Mouse (Mus musculus) lung, embryonic 15.5 days (tissue): ENCODE measurements around the gene Ethe1. TPM values are rescaled to one million over a fixed set of nuclear protein-coding genes. Genes with fewer than 3 reads are reported as not detected.

Source experiments
- ATAC-seq: fragments of 200-750 bp; cut with Nextera tagmentation; 2 replicates; pipeline ENCODE4 v1.8.0; 2017; ENCODE audit warnings: moderate number of reproducible peaks, borderline replicate concordance; ENCODE audit not compliant: low FRiP score, low TSS enrichment; ENCODE audit errors: extremely low read depth
- H3K27ac ChIP-seq: fragments of 300-500 bp; sonication (generic); 2 replicates; pipeline ENCODE4 v1.5.1; 2015; ENCODE audit warnings: moderate library complexity, mild to moderate bottlenecking, inconsistent platforms
- H3K27me3 ChIP-seq: fragments of 300-500 bp; sonication (generic); 2 replicates; pipeline ENCODE4 v1.6.1; 2015; ENCODE audit warnings: inconsistent platforms
- H3K36me3 ChIP-seq: fragments of 300-500 bp; sonication (generic); 2 replicates; pipeline ENCODE4 v1.6.1; 2015; ENCODE audit warnings: inconsistent platforms
- H3K4me1 ChIP-seq: fragments of 300-500 bp; sonication (generic); 2 replicates; pipeline ENCODE4 v1.6.1; 2015; ENCODE audit warnings: inconsistent platforms
- H3K4me2 ChIP-seq: fragments of 300-500 bp; sonication (generic); 2 replicates; pipeline ENCODE4 v1.6.1; 2015; ENCODE audit warnings: inconsistent platforms, mild to moderate bottlenecking, moderate library complexity
- H3K4me3 ChIP-seq: fragments of 300-500 bp; sonication (generic); 2 replicates; pipeline ENCODE4 v1.5.1; 2015; ENCODE audit warnings: mild to moderate bottlenecking, inconsistent platforms
- H3K9ac ChIP-seq: fragments of 300-500 bp; sonication (generic); 2 replicates; pipeline ENCODE4 v1.6.1; 2015; ENCODE audit warnings: inconsistent platforms
- H3K9me3 ChIP-seq: fragments of 300-500 bp; sonication (generic); 2 replicates; pipeline ENCODE4 v1.6.1; 2016; ENCODE audit warnings: inconsistent platforms
- WGBS: fragments of 180-500 bp; shearing (Covaris S2); methylation state at CpG from one replicate; pipeline ENCODE4 v1.1.7; 2015; 5-methylcytosine and 5-hydroxymethylcytosine counted together
- polyA plus RNA-seq: library from polyadenylated mRNA; unstranded; fragments of >200 nt; fragmentation: Nextera tagmentation; extraction: Ambion mirVana; gene quantifications from 2 replicates; pipeline ENCODE4 v1.2.1, GENCODE M21; 2015

The Ethe1 gene
- polyA plus RNA-seq: 23.8 and 24.2 TPM in 2 replicates

DNA sequence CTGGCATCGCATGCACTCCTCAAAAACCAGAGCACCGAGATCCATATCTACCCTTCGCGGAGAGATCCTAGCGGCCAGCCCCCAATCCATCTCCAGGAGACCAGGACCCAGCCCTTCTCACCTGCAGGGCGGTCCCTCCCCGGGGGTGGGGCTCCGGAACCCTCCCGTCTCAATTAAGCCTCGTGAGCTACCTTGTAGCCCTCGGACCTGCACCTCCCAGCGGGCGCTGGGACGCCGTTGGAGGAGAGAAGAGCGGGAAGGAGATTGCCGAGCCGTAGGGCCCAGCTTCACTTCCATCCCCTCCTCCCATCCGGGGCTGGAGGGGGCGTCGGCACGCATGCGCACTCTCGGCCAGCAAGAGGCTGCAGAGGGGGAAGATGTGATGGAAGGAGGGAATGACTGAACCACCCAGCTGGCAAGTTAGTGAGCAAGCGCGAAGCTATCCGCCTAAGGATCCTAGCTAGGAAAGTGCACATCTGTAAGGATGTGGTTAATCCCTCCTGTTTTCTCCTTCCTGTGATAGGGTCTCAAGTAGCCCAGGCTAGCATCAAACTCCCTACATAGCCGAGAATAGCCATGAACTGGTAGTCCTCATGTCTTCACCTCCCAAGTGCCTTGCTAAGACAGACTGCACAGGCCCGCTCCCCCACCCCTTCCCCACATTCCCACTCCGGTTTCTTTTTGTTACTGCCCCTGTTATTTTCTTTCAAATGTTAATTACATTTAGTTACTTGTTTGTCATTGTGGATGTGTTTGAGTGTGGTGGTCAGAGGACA lies at the start of gene Ethe1, which contains the start of gene Zfp575:
Ethe1 (plus strand) TSS at position 214 of the 776 bp plus-strand sequence.
Zfp575 (minus strand) TSS at position 312 of the 776 bp plus-strand sequence.
- Histone ChIP-seq H3K4me3 (peak within 1 kb of the TSS; percentile 51), H3K27ac (no peak within 1 kb of the TSS), H3K9me3 (no peaks in the 10 kb centered on the region), H3K36me3 (no peaks in the 10 kb centered on the region), H3K27me3 (peaks cover 30% of the 10 kb centered on the region), H3K4me2 (peak within 1 kb of the TSS; percentile 72), H3K9ac (peak within 1 kb of the TSS; percentile 55), H3K4me1 (peaks cover 14% of the 10 kb centered on the region)
- ATAC-seq: peak; percentile 48
- 7% methylated on average over 30 of the region's 30 CpGs for WGBS

- no peak overlapping the region for H3K4me3 ChIP-seq
- H3K4me2 ChIP-seq: no peak overlapping the region
- H3K9ac ChIP-seq: no peak overlapping the region
- H3K27me3 ChIP-seq: no peaks in the 10 kb centered on the region
- no peaks in the 10 kb centered on the region for H3K9me3 ChIP-seq
- no peaks in the 10 kb centered on the region for H3K4me1 ChIP-seq
- H3K36me3 ChIP-seq: peaks cover 28% of the 10 kb centered on the region
- no peak for ATAC-seq
- H3K27ac ChIP-seq: no peak overlapping the region
- WGBS: 77% methylated on average over 5 of the region's 5 CpGs
These were observed 49.8 kb upstream of the Ethe1 start for GRCm38 (mm10) chr7:24537591-24537990.

GRCm38 (mm10) chr7:24538154-24538553 lies 49.2 kb upstream of the Ethe1 start:
- H3K36me3 ChIP-seq: peaks cover 26% of the 10 kb centered on the region
- no peak for ATAC-seq
- H3K27me3 ChIP-seq: no peaks in the 10 kb centered on the region
- no peak overlapping the region for H3K4me3 ChIP-seq
- no peak overlapping the region for H3K4me2 ChIP-seq
- H3K9ac ChIP-seq: no peak overlapping the region
- WGBS: 36% methylated on average over 5 of the region's 5 CpGs
- no peaks in the 10 kb centered on the region for H3K4me1 ChIP-seq
- no peaks in the 10 kb centered on the region for H3K9me3 ChIP-seq
- no peak overlapping the region for H3K27ac ChIP-seq

DNA sequence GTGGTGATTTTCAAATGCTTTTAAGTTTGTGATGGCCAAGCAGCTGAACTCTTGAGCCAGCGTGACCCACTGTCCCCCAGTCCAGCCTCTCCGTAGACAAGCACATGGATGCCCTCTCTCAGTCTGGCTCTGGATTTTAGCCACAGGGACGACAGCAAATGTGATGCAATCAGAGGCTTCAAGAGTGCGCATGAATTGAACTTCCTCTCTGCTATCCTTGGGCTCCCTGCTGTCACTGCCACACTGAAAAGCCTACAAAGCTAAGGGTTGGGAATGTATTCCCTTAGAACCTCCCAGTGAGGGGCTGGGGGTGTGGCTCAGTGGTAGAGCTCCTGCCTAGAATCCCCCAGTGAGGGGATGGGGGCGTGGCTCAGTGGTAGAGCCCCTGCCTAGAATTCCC lies 48.6 kb upstream of the Ethe1 start:
- H3K9ac ChIP-seq: no peak overlapping the region
- no peak overlapping the region for H3K4me2 ChIP-seq
- H3K4me1 ChIP-seq: no peaks in the 10 kb centered on the region
- H3K27me3 ChIP-seq: no peaks in the 10 kb centered on the region
- no peak for ATAC-seq
- no peak overlapping the region for H3K4me3 ChIP-seq
- 78% methylated on average over 5 of the region's 5 CpGs for WGBS
- no peaks in the 10 kb centered on the region for H3K9me3 ChIP-seq
- peaks cover 21% of the 10 kb centered on the region for H3K36me3 ChIP-seq
- H3K27ac ChIP-seq: no peak overlapping the region

GRCm38 (mm10) chr7:24539686-24540085 lies 47.7 kb upstream of the Ethe1 start:
- ATAC-seq: no peak
- WGBS: 89% methylated on average over 4 of the region's 4 CpGs

GRCm38 (mm10) chr7:24544506-24544905 lies 42.8 kb upstream of the Ethe1 start:
- Histone ChIP-seq H3K4me2 (no peak overlapping the region), H3K4me1 (peaks cover 18% of the 10 kb centered on the region), H3K4me3 (no peak overlapping the region), H3K9me3 (no peaks in the 10 kb centered on the region), H3K9ac (no peak overlapping the region), H3K27ac (no peak overlapping the region), H3K27me3 (no peaks in the 10 kb centered on the region), H3K36me3 (peaks cover 11% of the 10 kb centered on the region)
- 76% methylated on average over 2 of the region's 2 CpGs for WGBS
- ATAC-seq: no peak

More at GRCm38 (mm10) chr7:24539686-24540085, 47.7 kb upstream of the Ethe1 start:
- Histone ChIP-seq H3K36me3 (peaks cover 11% of the 10 kb centered on the region), H3K9ac (no peak overlapping the region), H3K4me1 (no peaks in the 10 kb centered on the region), H3K27me3 (no peaks in the 10 kb centered on the region), H3K9me3 (no peaks in the 10 kb centered on the region), H3K27ac (no peak overlapping the region), H3K4me3 (no peak overlapping the region), H3K4me2 (no peak overlapping the region)

DNA sequence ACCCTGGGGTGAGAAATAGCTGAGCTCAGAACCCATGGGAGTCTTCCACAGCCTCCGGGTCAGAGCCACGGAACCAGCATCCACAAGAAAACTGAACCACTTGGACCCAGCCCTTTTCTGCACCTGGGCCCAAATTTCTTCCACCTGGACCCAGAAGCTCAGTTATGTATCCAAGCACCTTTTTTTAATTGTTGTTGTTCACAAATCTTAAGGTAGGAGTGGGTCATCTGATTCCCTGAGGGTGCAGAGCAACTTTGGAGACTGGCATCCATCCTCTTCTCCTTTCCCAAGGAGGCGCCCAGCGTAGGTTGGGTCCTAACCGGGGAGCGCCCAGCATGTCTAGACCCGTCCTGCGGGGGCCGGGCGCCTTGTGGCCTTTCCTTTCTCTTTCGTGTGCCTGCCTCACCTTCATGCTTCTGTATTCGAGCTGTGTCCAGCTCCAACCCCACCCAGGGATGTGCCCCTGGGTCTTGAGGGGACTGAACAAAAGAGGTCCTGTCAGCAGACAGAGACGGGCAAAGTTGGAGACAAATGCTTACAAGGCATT lies 41.2 kb upstream of the Ethe1 start, which contains the start of the genes Pinlyp and Xrcc1:
Pinlyp (minus strand) TSS at position 51 of the 547 bp plus-strand sequence.
Xrcc1 (plus strand) TSS at position 222 of the 547 bp plus-strand sequence.
- H3K27ac ChIP-seq: peak within 1 kb of the TSS; percentile 75
- H3K9ac ChIP-seq: peak within 1 kb of the TSS; percentile 67
- no peaks in the 10 kb centered on the region for H3K9me3 ChIP-seq
- H3K36me3 ChIP-seq: peaks cover 24% of the 10 kb centered on the region
- no peaks in the 10 kb centered on the region for H3K27me3 ChIP-seq
- peak within 1 kb of the TSS; percentile 60 for H3K4me2 ChIP-seq
- H3K4me3 ChIP-seq: peak within 1 kb of the TSS; percentile 75
- WGBS: 32% methylated on average over 13 of the region's 13 CpGs
- no peak for ATAC-seq
- H3K4me1 ChIP-seq: peaks cover 18% of the 10 kb centered on the region

- no peaks in the 10 kb centered on the region for H3K9me3 ChIP-seq
- H3K4me2 ChIP-seq: peak overlapping the region; percentile 60
- 3% methylated on average over 57 of the region's 57 CpGs for WGBS
- H3K36me3 ChIP-seq: peaks cover 24% of the 10 kb centered on the region
- H3K27me3 ChIP-seq: no peaks in the 10 kb centered on the region
- peak; percentile 99 for ATAC-seq
- peak overlapping the region; percentile 75 for H3K4me3 ChIP-seq
- H3K4me1 ChIP-seq: peaks cover 18% of the 10 kb centered on the region
- H3K9ac ChIP-seq: peak overlapping the region; percentile 67
- H3K27ac ChIP-seq: peak overlapping the region; percentile 75
These were observed 40.5 kb upstream of the Ethe1 start for GRCm38 (mm10) chr7:24546634-24547389.

DNA sequence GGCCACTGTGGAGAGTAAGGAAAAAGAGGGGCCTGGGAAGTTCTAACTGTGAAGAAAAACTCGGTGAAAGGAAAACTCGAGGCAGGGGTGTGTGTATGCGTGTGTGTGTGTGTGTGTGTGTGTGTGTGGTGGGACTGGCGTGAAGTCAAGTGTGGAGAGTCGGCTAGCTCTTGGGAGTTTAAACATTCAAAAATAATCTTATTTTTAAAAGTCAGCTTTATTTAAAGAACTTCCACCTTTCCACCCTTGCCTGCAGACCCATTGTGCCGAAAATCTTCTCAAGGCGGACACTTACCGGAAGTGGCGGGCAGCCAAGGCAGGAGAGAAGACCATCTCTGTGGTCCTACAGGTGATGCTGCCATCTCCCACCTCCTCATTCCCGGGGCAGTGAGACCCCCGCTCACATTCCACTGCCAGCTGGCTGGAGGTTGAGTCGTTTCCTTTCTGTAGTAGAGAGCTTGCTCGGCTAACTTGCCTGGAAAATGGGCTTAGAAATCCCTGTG lies 39.8 kb upstream of the Ethe1 start:
- Histone ChIP-seq H3K27me3 (no peaks in the 10 kb centered on the region), H3K36me3 (peaks cover 32% of the 10 kb centered on the region), H3K9me3 (no peaks in the 10 kb centered on the region), H3K9ac (peak overlapping the region; percentile 67), H3K27ac (peak overlapping the region; percentile 47; the same call in 1 of the 2 replicates), H3K4me3 (peak overlapping the region; percentile 75), H3K4me1 (peaks cover 18% of the 10 kb centered on the region), H3K4me2 (peak overlapping the region; percentile 60)
- no peak for ATAC-seq
- 12% methylated on average over 13 of the region's 13 CpGs for WGBS

- Histone ChIP-seq H3K9ac (no peak overlapping the region), H3K4me2 (no peak overlapping the region), H3K27ac (no peak overlapping the region), H3K4me1 (peaks cover 8% of the 10 kb centered on the region), H3K27me3 (no peaks in the 10 kb centered on the region), H3K4me3 (no peak overlapping the region), H3K9me3 (no peaks in the 10 kb centered on the region), H3K36me3 (peaks cover 58% of the 10 kb centered on the region)
- no peak for ATAC-seq
- WGBS: 85% methylated on average over 12 of the region's 12 CpGs
These were observed 35.2 kb upstream of the Ethe1 start for GRCm38 (mm10) chr7:24551985-24552759.

DNA sequence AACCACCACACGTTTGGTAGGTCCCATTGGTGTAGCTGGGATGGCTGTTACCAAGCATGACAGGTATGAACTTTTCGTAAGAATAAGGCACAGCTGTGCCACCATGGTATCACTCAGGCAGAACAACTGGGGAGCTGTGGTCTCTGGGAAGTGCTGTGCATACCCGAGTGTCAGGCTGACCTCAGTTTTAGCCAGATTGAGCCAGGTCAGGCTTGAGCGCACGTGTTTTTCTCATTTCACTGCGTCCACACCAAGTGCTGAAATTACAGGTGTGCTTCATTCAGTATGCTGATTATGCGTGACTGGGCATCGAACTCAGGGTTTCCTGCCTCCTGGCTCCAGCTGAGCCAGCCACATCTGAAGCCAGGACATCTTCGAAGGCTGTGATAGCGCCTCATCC lies 31.6 kb upstream of the Ethe1 start:
- Histone ChIP-seq H3K4me1 (no peaks in the 10 kb centered on the region), H3K27ac (no peak overlapping the region), H3K9me3 (no peaks in the 10 kb centered on the region), H3K4me3 (no peak overlapping the region), H3K36me3 (peaks cover 47% of the 10 kb centered on the region), H3K27me3 (no peaks in the 10 kb centered on the region), H3K9ac (no peak overlapping the region), H3K4me2 (no peak overlapping the region)
- no peak for ATAC-seq
- WGBS: 95% methylated on average over 10 of the region's 10 CpGs
